Mouse (Mus musculus) testis, postnatal 10 days (tissue): ENCODE results near the gene Dach2.
"Not testable (repeated sequence)": the region's sequence is repeated elsewhere in the genome, so short reads cannot be mapped to it uniquely, and the experiment has no call there.

Experiments used
- DNase-seq: peaks from one replicate; pipeline ENCODE4 v3.0.0; 2021; ENCODE audit warnings: low spot score

Dach2 gene

GRCm38 (mm10) chrX:113297404-113297803 is at the start of gene Dach2:
Dach2 (plus strand) TSS chrX:113297510.
- no peak for DNase-seq

- DNase-seq = not testable (repeated sequence)
Measured at GRCm38 (mm10) chrX:113252427-113252826, 44.9 kb upstream of the Dach2 start.

- DNase-seq = peak; percentile 64
Measured at GRCm38 (mm10) chrX:113298031-113298430, 721 bp downstream of the Dach2 start.

- no peak for DNase-seq
Measured at GRCm38 (mm10) chrX:113298468-113298867, 1.2 kb downstream of the Dach2 start.

- no peak for DNase-seq
Measured at GRCm38 (mm10) chrX:113304323-113304722, 7.0 kb downstream of the Dach2 start.

GRCm38 (mm10) chrX:113338143-113338542 is 40.8 kb downstream of the Dach2 start:
- DNase-seq = no peak

GRCm38 (mm10) chrX:113394417-113394816 is 97.1 kb downstream of the Dach2 start:
- no peak for DNase-seq

GRCm38 (mm10) chrX:113408756-113409155 is 111.4 kb downstream of the Dach2 start:
- no peak for DNase-seq

- DNase-seq = no peak
Measured at GRCm38 (mm10) chrX:113421517-113422187, 124.3 kb downstream of the Dach2 start.

GRCm38 (mm10) chrX:113482131-113482530 is 184.8 kb downstream of the Dach2 start:
- no peak for DNase-seq

- DNase-seq = no peak
Measured at GRCm38 (mm10) chrX:113545106-113545505, 247.8 kb downstream of the Dach2 start.

GRCm38 (mm10) chrX:113563897-113564296 is 266.6 kb downstream of the Dach2 start:
- DNase-seq = no peak

- DNase-seq = no peak
Measured at GRCm38 (mm10) chrX:113666069-113666468, 368.8 kb downstream of the Dach2 start.

- DNase-seq = no peak
Measured at GRCm38 (mm10) chrX:113687163-113687562, 389.9 kb downstream of the Dach2 start.

GRCm38 (mm10) chrX:113712363-113712762 is 415.1 kb downstream of the Dach2 start:
- DNase-seq = no peak

GRCm38 (mm10) chrX:113724124-113724523 is 426.8 kb downstream of the Dach2 start:
- no peak for DNase-seq

- no peak for DNase-seq
Measured at GRCm38 (mm10) chrX:113747122-113747521, 449.8 kb downstream of the Dach2 start.

GRCm38 (mm10) chrX:113792264-113792663 is 495.0 kb downstream of the Dach2 start:
- DNase-seq = no peak

GRCm38 (mm10) chrX:113810369-113810768 is 513.1 kb downstream of the Dach2 start:
- DNase-seq = no peak

- DNase-seq = no peak
Measured at GRCm38 (mm10) chrX:113826810-113827209, 529.5 kb downstream of the Dach2 start.

GRCm38 (mm10) chrX:113833062-113833461 is 535.8 kb downstream of the Dach2 start:
- DNase-seq = no peak

- DNase-seq = no peak
Measured at GRCm38 (mm10) chrX:113867835-113868495, 570.7 kb downstream of the Dach2 start.
